Mouse (Mus musculus) ovary, postnatal 36 days (tissue): ENCODE measurements around the gene Samd15.

ENCODE experiments used
- DNase-seq: peaks from one replicate; pipeline ENCODE4 v3.0.0; 2022; ENCODE audit warnings: low spot score, mixed read lengths

Gene Samd15

GRCm38 (mm10) chr12:87230379-87230895, 30.9 kb downstream of the Samd15 start:
- no peak for DNase-seq

GRCm38 (mm10) chr12:87236882-87237483, 37.5 kb downstream of the Samd15 start:
- DNase-seq: no peak

- DNase-seq: no peak
Observed at GRCm38 (mm10) chr12:87238632-87239031, 39.1 kb downstream of the Samd15 start, which contains the start of gene Noxred1. Gene Noxred1, minus strand, starts transcription at chr12:87238732.

GRCm38 (mm10) chr12:87250161-87250560, 50.6 kb downstream of the Samd15 start:
- no peak for DNase-seq

GRCm38 (mm10) chr12:87253878-87254277, 54.4 kb downstream of the Samd15 start:
- DNase-seq: no peak

- no peak for DNase-seq
Observed at GRCm38 (mm10) chr12:87256629-87257028, 57.1 kb downstream of the Samd15 start.

GRCm38 (mm10) chr12:87260562-87260961, 61.0 kb downstream of the Samd15 start:
- no peak for DNase-seq
